Mouse (Mus musculus) limb, embryonic 11.5 days (tissue): ENCODE data around the gene Aqp11. TPM values are rescaled to one million over a fixed set of nuclear protein-coding genes. Genes with fewer than 3 reads are reported as not detected.

Source experiments
- ATAC-seq: fragments of 200-750 bp; cut with Nextera tagmentation; 2 replicates; pipeline ENCODE4 v1.8.0; 2017; ENCODE audit warnings: low read depth; ENCODE audit not compliant: insufficient number of reproducible peaks, low FRiP score, low TSS enrichment
- DNase-seq: peaks from one replicate; pipeline ENCODE4 v3.0.0-alpha.2; 2015; ENCODE audit warnings: low spot score
- H3K27ac ChIP-seq: fragments of 300-500 bp; sonication (generic); replicated peaks from 2 replicates; pipeline ENCODE4 v1.5.1; 2014; ENCODE audit warnings: low read depth, mild to moderate bottlenecking, low read length
- H3K27me3 ChIP-seq: fragments of 300-500 bp; sonication (generic); 2 replicates; pipeline ENCODE4 v1.6.1; 2014; ENCODE audit warnings: mild to moderate bottlenecking, low read length, mixed read lengths; ENCODE audit not compliant: control insufficient read depth, insufficient read depth
- H3K36me3 ChIP-seq: fragments of 300-500 bp; sonication (generic); 2 replicates; pipeline ENCODE4 v1.6.1; 2014; ENCODE audit warnings: mild to moderate bottlenecking, low read length, moderate library complexity, mixed read lengths; ENCODE audit not compliant: control insufficient read depth, insufficient read depth
- H3K4me1 ChIP-seq: fragments of 300-500 bp; sonication (generic); 2 replicates; pipeline ENCODE4 v1.6.1; 2014; ENCODE audit warnings: low read length, mixed read lengths; ENCODE audit not compliant: control insufficient read depth, insufficient read depth
- H3K4me2 ChIP-seq: fragments of 300-500 bp; sonication (generic); 2 replicates; pipeline ENCODE4 v1.6.1; 2014; ENCODE audit warnings: low read depth, mild to moderate bottlenecking, moderate library complexity; ENCODE audit not compliant: severe bottlenecking
- H3K4me3 ChIP-seq: fragments of 300-500 bp; sonication (generic); 2 replicates; pipeline ENCODE4 v1.5.1; 2014; ENCODE audit warnings: low read depth, low read length
- H3K9ac ChIP-seq: fragments of 300-500 bp; sonication (generic); 2 replicates; pipeline ENCODE4 v1.6.1; 2014; ENCODE audit warnings: mild to moderate bottlenecking, low read length
- H3K9me3 ChIP-seq: fragments of 300-500 bp; sonication (generic); 2 replicates; pipeline ENCODE4 v1.6.1; 2016; ENCODE audit warnings: low read length; ENCODE audit not compliant: control insufficient read depth
- WGBS: fragments of 180-500 bp; shearing (Covaris S2); extraction: QIAGEN DNeasy Blood & Tissue Kit; methylation state at CpG from one replicate; pipeline ENCODE4 v1.1.7; 2014; 5-methylcytosine and 5-hydroxymethylcytosine counted together
- polyA plus RNA-seq: library from polyadenylated mRNA; unstranded; fragments of >200 nt; fragmentation: Nextera tagmentation; extraction: Ambion mirVana; gene quantifications from 2 replicates; pipeline ENCODE4 v1.2.1, GENCODE M21; 2014

Aqp11 gene
- polyA plus RNA-seq, 1 experiment from 2014 or later = 2.7 TPM

DNA sequence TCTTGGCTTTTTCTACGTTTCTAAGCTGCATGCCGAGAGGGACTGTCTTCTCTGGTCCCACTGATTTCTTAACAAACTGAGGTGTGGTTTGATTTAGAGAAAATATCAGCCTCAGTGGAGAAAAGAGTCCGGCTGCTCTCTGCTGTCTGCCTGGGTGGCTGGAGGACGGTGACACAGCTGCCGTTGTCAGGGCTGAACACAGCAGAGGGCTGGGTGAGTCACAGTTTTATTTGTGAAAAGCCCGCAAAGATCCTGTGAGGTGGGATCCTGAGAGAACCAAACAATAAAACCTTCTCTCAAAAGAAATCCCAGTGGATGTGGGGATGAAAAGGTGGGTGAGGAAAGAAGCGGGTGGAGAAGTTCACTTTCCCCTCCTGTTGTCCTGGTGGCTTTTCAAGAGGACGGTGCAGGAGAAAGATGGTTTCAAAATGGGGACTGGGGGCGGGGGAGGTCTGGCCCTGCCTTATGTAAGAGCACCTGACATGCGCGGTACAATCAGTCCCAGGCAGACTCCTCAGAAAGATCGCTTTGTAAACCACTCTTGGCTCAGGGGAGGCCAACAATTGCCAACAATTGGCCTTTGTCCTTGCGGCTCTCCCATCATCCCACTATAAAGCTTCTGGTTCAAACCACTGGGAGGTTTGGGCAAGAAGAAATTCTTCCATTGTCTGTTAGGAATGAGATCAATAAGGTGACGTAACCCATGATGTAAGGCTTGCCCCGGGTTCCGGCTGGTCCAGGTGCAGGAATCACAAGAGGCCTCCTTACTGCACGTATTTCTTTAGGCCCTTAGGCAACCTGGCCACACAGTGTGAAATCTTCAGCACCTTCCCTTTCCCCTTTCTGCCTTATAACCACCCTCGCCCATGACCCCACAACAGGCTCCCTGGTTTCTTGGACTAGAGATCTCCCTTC lies 19.1 kb upstream of the Aqp11 start:
- H3K27me3 ChIP-seq = no peaks in the 10 kb centered on the region
- ATAC-seq = no peak
- no peaks in the 10 kb centered on the region for H3K9me3 ChIP-seq
- H3K4me3 ChIP-seq = no peak overlapping the region
- no peak overlapping the region for H3K4me2 ChIP-seq
- H3K9ac ChIP-seq = no peak overlapping the region
- H3K4me1 ChIP-seq = no peaks in the 10 kb centered on the region
- WGBS = 75% methylated on average over 18 of the region's 18 CpGs
- no peak overlapping the region for H3K27ac ChIP-seq
- no peak for DNase-seq
- no peaks in the 10 kb centered on the region for H3K36me3 ChIP-seq

DNA sequence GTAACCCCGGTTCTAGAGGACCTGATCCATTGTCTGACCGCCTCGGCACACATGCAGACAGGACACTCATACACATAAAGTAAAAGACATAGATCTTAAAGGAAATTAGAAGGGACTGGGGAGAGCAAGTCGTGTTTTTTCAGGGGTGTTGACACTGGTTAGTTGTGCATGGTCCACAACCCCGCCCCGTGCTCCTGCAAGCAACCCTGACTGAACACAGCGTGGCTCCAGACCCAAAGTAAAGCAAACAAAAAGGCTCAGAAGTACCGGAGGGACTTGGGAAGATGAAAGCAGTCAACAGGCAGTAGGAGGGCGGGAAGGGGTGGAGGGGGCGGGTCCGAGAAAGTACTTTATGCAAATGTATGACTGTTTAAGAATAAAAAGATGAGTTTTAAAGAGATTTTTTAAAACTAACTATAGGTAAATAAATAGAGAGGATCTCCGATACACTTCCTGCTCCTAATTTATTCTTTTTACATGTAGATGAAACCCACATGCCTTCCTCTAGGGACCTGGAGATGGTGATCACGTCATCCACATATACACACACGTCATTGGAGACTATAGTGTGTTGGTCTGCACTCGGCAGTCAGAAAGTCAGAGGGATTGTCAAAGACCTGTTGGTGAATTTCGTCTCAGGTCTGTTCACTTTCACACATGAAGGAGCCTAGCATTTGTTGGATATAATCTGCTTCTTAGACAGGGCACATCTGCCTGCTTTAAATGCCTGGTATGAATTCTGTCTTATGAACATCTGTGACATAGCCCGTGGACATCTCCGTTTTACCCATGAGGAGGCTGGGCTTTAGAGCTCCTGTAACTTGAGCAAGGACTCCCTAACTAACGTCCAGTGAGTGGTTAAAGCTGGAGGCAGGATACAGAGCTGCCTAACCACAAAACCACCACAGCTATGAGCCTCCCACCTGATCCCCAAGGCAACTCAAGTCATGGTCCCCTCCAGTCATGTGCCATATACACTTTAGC lies 11.4 kb upstream of the Aqp11 start:
- Histone ChIP-seq H3K4me1 (no peaks in the 10 kb centered on the region), H3K9me3 (no peaks in the 10 kb centered on the region), H3K36me3 (no peaks in the 10 kb centered on the region), H3K27me3 (no peaks in the 10 kb centered on the region), H3K27ac (no peak overlapping the region), H3K9ac (no peak overlapping the region), H3K4me2 (no peak overlapping the region), H3K4me3 (no peak overlapping the region)
- 45% methylated on average over 19 of the region's 19 CpGs for WGBS
- no peak for ATAC-seq
- DNase-seq = no peak

DNA sequence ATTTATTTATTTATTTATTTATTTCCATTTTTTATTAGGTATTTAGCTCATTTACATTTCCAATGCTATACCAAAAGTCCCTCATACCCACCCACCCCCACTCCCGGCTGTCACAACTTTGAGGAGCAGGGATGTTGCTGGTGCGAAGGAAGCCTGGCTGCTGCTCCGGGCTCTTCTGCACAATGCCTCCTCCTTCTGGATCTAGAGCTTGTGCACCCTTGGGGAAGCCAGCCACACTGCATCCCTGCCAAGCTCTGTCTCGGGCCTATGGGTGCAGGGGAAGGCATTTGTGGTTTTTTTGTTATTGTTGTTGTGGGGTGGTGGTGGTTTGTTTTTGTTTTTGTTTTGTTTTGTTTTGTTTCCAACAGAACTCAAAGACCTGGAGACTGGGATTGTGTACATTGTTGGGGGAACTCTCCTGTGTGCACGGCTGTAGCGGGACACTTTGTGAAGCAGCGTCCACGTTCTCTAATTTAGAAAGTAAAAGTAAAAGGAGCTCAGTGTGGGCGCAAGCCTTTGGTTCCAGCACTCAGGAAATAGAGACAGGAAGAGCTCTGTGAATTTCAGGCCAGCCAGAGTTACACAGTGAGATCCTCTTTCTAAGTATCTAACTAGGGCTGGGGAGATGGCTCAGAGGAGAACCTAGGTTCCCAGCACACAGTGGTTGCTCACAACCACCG lies 10.6 kb upstream of the Aqp11 start:
- 68% methylated on average over 10 of the region's 10 CpGs for WGBS
- H3K4me1 ChIP-seq = no peaks in the 10 kb centered on the region
- H3K36me3 ChIP-seq = no peaks in the 10 kb centered on the region
- no peak overlapping the region for H3K27ac ChIP-seq
- no peaks in the 10 kb centered on the region for H3K9me3 ChIP-seq
- H3K9ac ChIP-seq = no peak overlapping the region
- no peak overlapping the region for H3K4me2 ChIP-seq
- peak; percentile 36; the same call in 1 of the 2 replicates for ATAC-seq
- no peaks in the 10 kb centered on the region for H3K27me3 ChIP-seq
- DNase-seq = peak; percentile 29
- no peak overlapping the region for H3K4me3 ChIP-seq

GRCm38 (mm10) chr7:97747787-97748497 lies 9.9 kb upstream of the Aqp11 start:
- H3K36me3 ChIP-seq = no peaks in the 10 kb centered on the region
- WGBS = 29% methylated on average over 28 of the region's 28 CpGs
- H3K27ac ChIP-seq = no peak overlapping the region
- H3K9me3 ChIP-seq = no peaks in the 10 kb centered on the region
- peak; percentile 70; the same call in 1 of the 2 replicates for ATAC-seq
- peak; percentile 87 for DNase-seq
- no peaks in the 10 kb centered on the region for H3K27me3 ChIP-seq
- no peaks in the 10 kb centered on the region for H3K4me1 ChIP-seq
- H3K9ac ChIP-seq = 0 out of 2 replicates have a peak overlapping the region, but pooled peaks have one; percentile 34
- no peak overlapping the region for H3K4me3 ChIP-seq
- no peak overlapping the region; the same call in 1 of the 2 replicates for H3K4me2 ChIP-seq

GRCm38 (mm10) chr7:97747176-97747707 lies 9.2 kb upstream of the Aqp11 start:
- Histone ChIP-seq H3K9ac (no peak overlapping the region), H3K36me3 (no peaks in the 10 kb centered on the region), H3K9me3 (no peaks in the 10 kb centered on the region), H3K27me3 (no peaks in the 10 kb centered on the region), H3K4me2 (no peak overlapping the region), H3K4me1 (no peaks in the 10 kb centered on the region), H3K27ac (no peak overlapping the region), H3K4me3 (no peak overlapping the region)
- no peak for DNase-seq
- WGBS = 69% methylated on average over 4 of the region's 4 CpGs
- no peak for ATAC-seq

DNA sequence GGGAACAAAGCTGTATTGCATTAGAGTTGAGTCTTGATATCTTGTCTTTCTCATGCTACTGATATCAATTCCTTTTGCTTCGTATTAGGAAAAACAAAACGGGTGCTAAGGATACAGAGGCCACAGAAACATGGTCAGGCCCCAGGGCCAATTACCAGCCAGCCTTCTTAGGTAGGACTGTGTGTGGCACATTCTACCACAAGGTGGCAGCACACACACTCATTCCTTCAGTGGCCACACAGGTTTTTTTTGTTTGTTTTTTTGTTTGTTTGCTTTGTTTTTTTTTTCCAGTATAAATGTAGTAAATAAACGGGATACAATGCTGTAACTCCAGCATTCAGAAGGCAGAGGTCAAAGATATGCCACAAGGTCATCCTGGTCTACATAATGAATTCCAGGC lies 7.2 kb upstream of the Aqp11 start:
- no peak for ATAC-seq
- peak; percentile 79 for DNase-seq
- Histone ChIP-seq H3K4me2 (no peak overlapping the region), H3K9ac (no peak overlapping the region; the same call in 1 of the 2 replicates), H3K4me3 (no peak overlapping the region), H3K27ac (no peak overlapping the region), H3K36me3 (no peaks in the 10 kb centered on the region), H3K27me3 (no peaks in the 10 kb centered on the region), H3K4me1 (no peaks in the 10 kb centered on the region), H3K9me3 (no peaks in the 10 kb centered on the region)
- WGBS = 18% methylated on average over 3 of the region's 3 CpGs

- H3K36me3 ChIP-seq = no peaks in the 10 kb centered on the region
- 50% methylated on average over 1 of the region's 1 CpGs for WGBS
- H3K27me3 ChIP-seq = no peaks in the 10 kb centered on the region
- H3K4me1 ChIP-seq = no peaks in the 10 kb centered on the region
- H3K27ac ChIP-seq = no peak overlapping the region
- DNase-seq (no peak), ATAC-seq (no peak)
- no peak overlapping the region for H3K9ac ChIP-seq
- no peaks in the 10 kb centered on the region for H3K9me3 ChIP-seq
- H3K4me3 ChIP-seq = no peak overlapping the region
- H3K4me2 ChIP-seq = no peak overlapping the region
Measured at GRCm38 (mm10) chr7:97741756-97742291, 3.7 kb upstream of the Aqp11 start.
